Mouse (Mus musculus): ENCODE measurements around the gene Gabrb2. TPM values are rescaled to one million over a fixed set of nuclear protein-coding genes. Genes with fewer than 3 reads are reported as not detected.

Gene Gabrb2
- total RNA-seq, 2 experiments from 2014 or later: 108 to 118 TPM

Other genes with a start within 250 kb of the Gabrb2 start
- gene Gabra1, start 236.8 kb upstream of the Gabrb2 start, total RNA-seq (2021): 100 to 1,000 TPM; 250 to 258 TPM
- under 1 TPM in 1 of 2 experiments, not detected in 1; 0.48 TPM for gene Gabra6, start 98.7 kb upstream of the Gabrb2 start, total RNA-seq (2021)

All from layer of hippocampus, postnatal 14 days (tissue).